Mouse (Mus musculus) cerebellum, adult 9-10 months (tissue): ENCODE results near the gene 4930524B15Rik.
"Not testable (repeated sequence)": the region's sequence is repeated elsewhere in the genome, so short reads cannot be mapped to it uniquely, and the experiment has no call there.

Experiments
- DNase-seq: peaks from one replicate; pipeline ENCODE4 v3.0.0; 2022

4930524B15Rik gene

GRCm38 (mm10) chr11:31965256-31966134 is at the start of gene 4930524B15Rik:
4930524B15Rik (plus strand) TSS chr11:31965592.
- no peak for DNase-seq

GRCm38 (mm10) chr11:31917769-31918168 is 47.6 kb upstream of the 4930524B15Rik start:
- DNase-seq = no peak

DNA sequence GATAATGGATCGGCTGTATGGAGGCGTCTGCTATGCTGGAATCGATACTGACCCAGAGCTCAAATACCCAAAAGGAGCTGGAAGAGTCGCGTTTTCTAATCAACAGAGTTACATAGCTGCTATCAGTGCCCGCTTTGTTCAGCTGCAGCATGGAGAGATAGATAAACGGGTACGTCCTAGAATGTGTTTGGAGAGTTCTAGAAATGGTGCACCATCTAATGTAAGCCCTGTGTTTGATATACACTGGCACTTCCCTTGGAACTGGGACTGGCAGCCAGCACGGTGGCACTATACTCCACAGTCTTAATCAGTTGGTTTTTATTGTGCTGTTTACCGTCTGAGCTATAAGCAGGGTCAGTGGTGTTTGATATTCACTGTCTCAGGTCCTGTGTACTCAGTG is 35.3 kb upstream of the 4930524B15Rik start:
- DNase-seq = no peak

DNA sequence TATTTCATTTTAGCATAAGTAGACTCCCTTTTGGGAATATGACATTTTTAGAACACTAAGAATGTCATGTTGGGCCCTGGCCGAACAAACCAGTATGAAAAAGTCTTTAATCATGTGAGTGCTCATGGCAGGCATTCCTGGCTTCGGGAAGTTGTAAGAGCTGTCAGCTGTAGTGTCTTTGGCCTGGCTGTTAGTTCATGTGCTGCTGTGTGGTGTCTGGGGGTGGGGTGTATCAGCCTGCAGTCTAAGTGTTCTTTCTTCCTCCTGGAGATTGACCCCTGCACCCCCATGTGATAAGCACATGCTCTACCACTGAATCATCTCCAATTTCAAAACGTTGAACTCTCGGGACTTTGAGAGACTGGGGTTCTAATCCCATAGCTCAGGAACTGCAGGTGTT is 29.7 kb upstream of the 4930524B15Rik start:
- no peak for DNase-seq

DNA sequence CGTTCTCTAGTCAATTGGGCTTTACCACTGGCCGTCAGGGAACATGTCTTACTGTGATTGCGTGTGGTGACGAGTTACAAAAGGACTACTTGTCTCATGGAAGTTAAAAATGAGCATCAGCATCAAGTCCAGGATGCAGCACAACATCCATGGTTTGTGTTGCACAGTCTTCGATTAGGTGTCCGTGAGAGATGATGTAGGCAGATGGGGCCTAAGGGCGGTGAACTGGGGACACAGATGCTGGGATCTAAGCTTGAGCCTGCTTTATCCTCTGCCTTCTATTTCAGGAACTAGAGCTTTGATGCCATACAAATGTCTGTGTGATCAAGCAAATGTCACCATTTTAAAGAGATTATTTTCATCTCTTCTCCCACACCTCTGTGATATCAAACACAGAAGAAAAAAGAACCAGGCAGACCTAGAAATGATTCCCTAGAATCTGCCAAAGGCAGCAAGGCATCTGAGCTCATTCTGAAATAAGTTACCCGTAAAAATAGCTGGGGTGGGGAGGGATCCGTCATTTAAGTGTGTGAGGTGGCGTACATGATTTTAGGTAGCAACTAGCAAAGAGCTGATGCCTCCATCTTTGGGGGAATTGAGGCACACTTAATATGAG is 28.4 kb upstream of the 4930524B15Rik start:
- no peak for DNase-seq

DNA sequence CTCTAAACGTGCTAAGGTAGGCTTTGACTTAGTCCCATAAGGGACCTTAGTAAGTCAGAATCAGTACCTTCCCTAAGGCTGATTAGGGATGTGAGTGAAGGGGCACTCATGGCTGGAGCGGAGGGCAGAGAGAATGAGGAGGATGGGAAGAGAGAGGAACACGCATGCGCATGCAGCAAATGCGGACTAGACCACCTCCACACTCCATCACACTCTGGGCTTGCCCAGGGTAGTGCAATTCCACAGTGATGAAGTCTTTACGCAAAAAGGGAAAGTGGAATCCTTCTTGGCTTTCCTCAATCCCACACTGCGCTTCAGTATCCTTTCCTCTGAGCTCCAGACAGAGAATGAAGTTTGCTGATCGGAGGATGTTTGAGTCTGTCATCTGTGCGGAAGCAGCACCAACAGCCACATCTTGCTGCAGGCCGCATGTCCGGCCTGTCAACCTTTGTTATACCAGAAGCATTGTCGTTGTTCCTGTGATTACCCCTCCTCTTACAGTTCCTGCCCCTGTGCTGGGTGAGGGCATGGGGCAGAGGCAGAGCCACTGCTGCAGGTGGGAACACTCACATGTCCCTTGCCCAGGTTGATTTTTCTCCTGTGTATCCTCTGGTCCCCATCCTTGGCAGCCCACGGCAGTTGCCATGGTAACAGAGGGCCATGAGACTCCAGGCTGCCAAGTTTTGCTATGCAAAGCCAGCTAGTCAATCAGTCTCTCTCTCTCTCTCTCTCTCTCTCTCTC is 24.3 kb upstream of the 4930524B15Rik start:
- peak; percentile 82 for DNase-seq

- no peak for DNase-seq
These were observed 23.5 kb upstream of the 4930524B15Rik start for GRCm38 (mm10) chr11:31941640-31942638.

GRCm38 (mm10) chr11:31945471-31945870 is 19.9 kb upstream of the 4930524B15Rik start:
- DNase-seq = no peak

- DNase-seq = no peak
These were observed 16.7 kb upstream of the 4930524B15Rik start for GRCm38 (mm10) chr11:31948462-31949330.

DNA sequence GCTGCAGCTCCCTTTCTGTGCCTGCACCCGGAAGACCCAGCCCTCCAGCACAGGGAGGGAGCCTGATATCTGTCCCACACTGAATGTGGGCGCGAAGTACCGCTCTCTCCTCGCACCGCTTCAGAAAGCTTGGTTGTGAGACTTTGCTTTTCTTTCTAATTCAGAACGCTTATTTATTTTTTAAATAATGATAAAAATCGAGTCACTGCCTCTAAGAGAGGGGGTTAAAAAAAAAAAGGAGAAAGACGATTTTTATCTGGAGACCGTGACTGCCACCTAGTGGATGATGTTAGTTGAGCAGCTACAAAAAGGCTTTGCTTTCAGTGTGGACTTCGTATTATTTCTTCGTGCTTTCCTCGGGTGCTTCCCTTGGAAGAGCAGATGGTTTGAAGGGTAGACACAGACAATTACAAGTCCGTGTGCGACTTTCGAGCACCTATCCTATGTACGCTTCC is 16.0 kb upstream of the 4930524B15Rik start:
- peak; percentile 82 for DNase-seq

- DNase-seq = no peak
These were observed 5.3 kb upstream of the 4930524B15Rik start for GRCm38 (mm10) chr11:31960071-31960470.

- DNase-seq = no peak
These were observed 1.4 kb upstream of the 4930524B15Rik start for GRCm38 (mm10) chr11:31963993-31964392.

DNA sequence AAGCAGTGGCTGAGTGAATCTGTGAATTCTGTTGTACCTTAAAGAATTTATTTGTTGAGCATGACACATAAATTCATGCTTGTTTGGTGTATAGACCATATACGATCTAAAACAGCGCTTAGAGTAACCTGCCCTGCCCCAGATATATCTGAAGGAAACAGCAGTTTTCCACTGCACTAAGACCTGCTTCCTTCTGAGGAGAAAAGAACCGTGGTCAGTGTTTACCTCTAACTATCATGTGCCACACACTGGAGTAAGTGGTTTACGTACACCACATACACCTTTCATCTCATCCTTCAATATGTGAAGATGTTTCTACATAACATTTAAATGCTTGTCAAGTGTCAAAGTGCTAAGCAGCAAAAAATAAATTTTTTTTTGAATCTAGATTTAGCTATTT is 8.7 kb downstream of the 4930524B15Rik start:
- no peak for DNase-seq

DNA sequence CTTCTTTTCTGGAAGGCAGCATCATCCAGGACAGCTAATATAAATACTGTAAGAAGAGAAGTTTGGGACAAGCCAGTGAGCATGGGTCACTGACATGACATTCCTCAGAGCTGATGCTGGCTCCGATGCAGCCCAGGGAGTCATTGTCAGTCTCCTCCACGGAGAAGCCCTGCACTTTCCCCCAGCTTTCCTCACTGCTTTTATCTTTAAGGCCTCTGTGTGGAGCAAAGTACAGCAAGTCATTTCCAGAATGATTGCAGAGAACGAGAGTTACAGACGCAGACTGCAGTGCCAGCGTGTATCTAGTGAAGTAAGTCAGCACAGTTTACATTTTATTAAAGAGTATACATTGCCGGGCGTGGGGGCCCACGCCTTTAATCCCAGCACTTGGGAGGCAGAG is 9.4 kb downstream of the 4930524B15Rik start:
- no peak for DNase-seq

DNA sequence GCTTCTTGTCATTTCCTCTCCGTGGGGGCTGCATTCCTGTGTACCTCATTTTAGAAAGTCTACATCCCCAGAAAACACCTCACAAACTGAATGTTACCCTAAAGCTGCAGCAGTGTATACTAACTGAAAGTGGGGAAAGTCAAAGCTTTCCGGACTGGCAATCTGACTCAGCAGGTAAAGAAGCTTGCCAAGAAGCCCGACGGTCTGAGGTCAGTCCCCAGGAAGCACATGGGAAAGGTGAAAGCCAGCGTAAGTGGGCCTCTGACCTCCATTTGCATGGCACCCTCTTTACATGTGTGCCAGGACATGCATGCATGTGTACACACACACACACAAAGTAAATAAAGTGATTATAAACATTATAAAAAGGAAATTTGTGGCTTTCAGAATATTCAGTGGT is 10.3 kb downstream of the 4930524B15Rik start:
- no peak for DNase-seq

DNA sequence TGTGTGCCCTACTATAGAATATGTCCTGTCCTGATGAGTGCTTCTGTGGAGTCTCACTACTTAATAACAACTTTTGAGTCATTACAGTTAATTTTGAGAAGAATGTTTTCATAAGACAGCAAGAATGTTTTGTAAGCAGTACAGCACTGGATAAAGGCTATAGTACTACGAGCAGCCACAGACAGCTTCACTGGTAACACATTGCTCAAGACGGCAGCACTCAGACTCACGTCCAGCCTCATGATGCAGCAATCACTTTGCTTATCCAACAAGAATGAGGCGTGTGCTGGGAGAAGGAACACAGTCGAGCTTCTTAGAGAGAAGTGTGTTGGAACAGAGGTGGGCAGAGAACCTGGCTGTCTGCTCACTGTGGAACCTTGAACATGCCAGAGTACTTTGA is 10.7 kb downstream of the 4930524B15Rik start:
- no peak for DNase-seq

- not testable (repeated sequence) for DNase-seq
These were observed 14.7 kb downstream of the 4930524B15Rik start for GRCm38 (mm10) chr11:31980089-31980488.

DNA sequence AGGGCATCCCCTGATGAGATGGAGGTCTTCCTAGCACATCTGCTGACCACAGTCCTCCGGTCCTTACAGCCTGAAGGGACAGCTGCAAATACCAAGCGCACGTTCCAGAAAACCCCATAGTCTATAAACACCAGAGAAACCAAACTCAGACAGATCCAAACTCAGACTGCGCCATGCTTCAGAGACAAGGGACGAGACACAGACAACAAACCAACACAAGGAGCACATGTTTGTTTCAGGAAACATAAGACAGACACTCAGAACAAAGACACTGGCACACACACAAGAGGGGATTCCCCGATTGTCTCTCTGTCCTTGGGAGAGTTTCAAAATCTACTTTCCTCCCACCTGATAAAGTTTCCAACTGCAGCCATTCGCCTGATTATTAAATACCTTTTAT is 16.4 kb downstream of the 4930524B15Rik start:
- DNase-seq = no peak

GRCm38 (mm10) chr11:31982247-31982943 is 17.0 kb downstream of the 4930524B15Rik start:
- DNase-seq = not testable (repeated sequence)

- DNase-seq = no peak
These were observed 17.9 kb downstream of the 4930524B15Rik start for GRCm38 (mm10) chr11:31983249-31983648.
